Mouse (Mus musculus): ENCODE data around the gene Ocrl.

- TF ChIP-seq GATA1 (IDR thresholded peaks at IDR 0.05; ENCODE audit: low read length) (no peak), TAL1 (IDR thresholded peaks at IDR 0.05; ENCODE audit: low read length) (no peak)
These were observed 92.6 kb downstream of the Ocrl start for GRCm38 (mm10) chrX:48004786-48005185.

All from erythroblast, embryonic 14.5 days (primary cell).